Mouse (Mus musculus): ENCODE results near the gene Dtx4. TPM values are rescaled to one million over a fixed set of nuclear protein-coding genes. Genes with fewer than 3 reads are reported as not detected.

The Dtx4 gene
- 10 to 100 TPM; 19.1 to 19.3 TPM for total RNA-seq (2023)

GRCm38 (mm10) chr19:12501370-12502347 is at the start of gene Dtx4:
Gene Dtx4 (minus strand): TSS chr19:12501454.

GRCm38 (mm10) chr19:12545440-12545839 is 44.2 kb upstream of the Dtx4 start, which contains the start of gene Fam111a:
Gene Fam111a (plus strand): TSS chr19:12545740.

GRCm38 (mm10) chr19:12460282-12461249 is 40.7 kb downstream of the Dtx4 start, which contains the start of gene Mpeg1:
Gene Mpeg1 (plus strand): TSS chr19:12460779.

GRCm38 (mm10) chr19:12427605-12428004 is 73.6 kb downstream of the Dtx4 start, which contains the start of gene Pfpl:
Gene Pfpl (plus strand): TSS chr19:12427905.

GRCm38 (mm10) chr19:12417361-12417760 is 83.9 kb downstream of the Dtx4 start, which contains the start of gene Olfr1441:
Gene Olfr1441 (plus strand): TSS chr19:12417433.

Other genes starting within 250 kb of the Dtx4 start
- gene Olfr235, start 240.4 kb downstream of the Dtx4 start, total RNA-seq (2023): not detected
- gene Olfr1434, start 221.6 kb downstream of the Dtx4 start, total RNA-seq (2023): not detected
- gene Olfr1436, start 202.3 kb downstream of the Dtx4 start, total RNA-seq (2023): not detected
- gene Olfr1437, start 176.4 kb downstream of the Dtx4 start, total RNA-seq (2023): not detected
- not detected for gene Olfr1438-ps1, start 165.5 kb downstream of the Dtx4 start, total RNA-seq (2023)
- gene Olfr1440, start 114.2 kb downstream of the Dtx4 start, total RNA-seq (2023): not detected
- gene Olfr1441, start 84.0 kb downstream of the Dtx4 start, total RNA-seq (2023): not detected
- not detected for gene Pfpl, start 73.5 kb downstream of the Dtx4 start, total RNA-seq (2023)
- 100 to 1,000 TPM; 664 to 920 TPM for gene Mpeg1, start 40.7 kb downstream of the Dtx4 start, total RNA-seq (2023)
- gene Fam111a, start 44.3 kb upstream of the Dtx4 start, total RNA-seq (2023): 100 to 1,000 TPM; 142 to 153 TPM
- not detected for gene Gm4952, start 98.5 kb upstream of the Dtx4 start, total RNA-seq (2023)
- not detected for gene Glyat, start 131.9 kb upstream of the Dtx4 start, total RNA-seq (2023)
- not detected for gene Olfr1442, start 169.0 kb upstream of the Dtx4 start, total RNA-seq (2023)
- gene Olfr1443, start 176.7 kb upstream of the Dtx4 start, total RNA-seq (2023): not detected
- not detected for gene Keg1, start 194.3 kb upstream of the Dtx4 start, total RNA-seq (2023)

All from neutrophil, adult 59 days (primary cell).